Mouse (Mus musculus): Measurements from ENCODE around the gene Tox3.

Gene Tox3

DNA sequence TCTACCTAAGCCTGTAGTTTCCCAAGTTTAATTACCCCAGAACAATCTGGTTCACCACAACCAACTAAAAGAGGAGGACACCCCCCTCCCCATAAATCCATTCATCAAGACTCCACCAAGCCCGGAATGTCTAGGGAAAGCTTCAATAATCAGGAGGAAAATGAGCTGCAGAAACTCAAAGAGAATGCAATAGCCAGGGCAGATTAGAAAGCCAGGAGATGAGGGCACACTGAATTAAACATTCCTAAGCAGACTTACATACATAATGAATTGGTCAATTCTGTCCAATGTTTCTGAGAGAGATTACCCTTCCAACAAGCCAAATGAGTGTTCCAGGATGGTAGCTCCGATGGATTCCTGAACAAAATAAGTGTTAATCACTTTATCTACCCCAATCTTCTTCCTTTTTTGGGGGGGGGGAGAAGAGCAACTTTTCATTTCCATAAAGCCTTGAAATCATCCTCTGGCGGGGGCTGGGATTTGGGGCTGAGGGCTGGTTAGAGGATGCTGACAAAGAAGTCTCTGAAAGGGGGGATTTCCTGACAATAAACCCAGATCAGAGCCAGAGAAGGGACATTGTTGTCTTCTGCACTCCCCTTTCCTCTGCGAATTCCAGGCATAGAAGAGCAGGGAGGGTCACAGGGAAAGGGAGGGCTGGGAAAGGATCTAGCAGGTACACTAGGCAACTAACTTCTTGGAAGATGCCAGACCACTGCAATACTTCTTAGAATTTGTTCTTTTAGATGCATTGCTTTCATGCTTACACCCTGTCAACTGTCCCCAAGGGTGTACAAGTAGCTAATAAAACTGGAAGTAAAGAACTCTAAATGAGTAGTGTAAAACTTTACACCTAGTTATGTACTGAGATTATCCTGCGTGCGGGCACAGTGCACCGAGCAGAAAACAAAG lies 17.5 kb downstream of the Tox3 start:
- DNase-seq (ENCODE audit: low read depth, low spot score): no peak

DNA sequence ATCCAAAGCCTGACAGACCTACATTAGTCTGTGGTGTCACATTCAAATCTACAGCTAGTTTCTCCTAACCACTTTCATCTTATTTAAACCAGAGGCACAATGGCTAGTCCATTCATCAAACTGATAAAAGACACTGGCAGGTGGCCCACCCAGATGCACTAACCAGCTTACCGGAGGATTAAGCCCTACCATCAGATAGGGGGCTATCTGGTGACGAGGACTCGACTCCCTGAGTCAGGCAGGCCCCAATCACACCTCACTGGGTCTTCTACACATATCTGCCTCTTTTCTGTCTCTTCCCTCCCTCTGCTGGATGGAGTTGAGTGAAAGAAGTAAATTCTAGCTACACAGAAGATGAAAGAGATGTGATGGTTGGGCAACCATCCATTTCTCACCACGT lies 24.3 kb downstream of the Tox3 start:
- no peak for DNase-seq (ENCODE audit: low read depth, low spot score)

DNA sequence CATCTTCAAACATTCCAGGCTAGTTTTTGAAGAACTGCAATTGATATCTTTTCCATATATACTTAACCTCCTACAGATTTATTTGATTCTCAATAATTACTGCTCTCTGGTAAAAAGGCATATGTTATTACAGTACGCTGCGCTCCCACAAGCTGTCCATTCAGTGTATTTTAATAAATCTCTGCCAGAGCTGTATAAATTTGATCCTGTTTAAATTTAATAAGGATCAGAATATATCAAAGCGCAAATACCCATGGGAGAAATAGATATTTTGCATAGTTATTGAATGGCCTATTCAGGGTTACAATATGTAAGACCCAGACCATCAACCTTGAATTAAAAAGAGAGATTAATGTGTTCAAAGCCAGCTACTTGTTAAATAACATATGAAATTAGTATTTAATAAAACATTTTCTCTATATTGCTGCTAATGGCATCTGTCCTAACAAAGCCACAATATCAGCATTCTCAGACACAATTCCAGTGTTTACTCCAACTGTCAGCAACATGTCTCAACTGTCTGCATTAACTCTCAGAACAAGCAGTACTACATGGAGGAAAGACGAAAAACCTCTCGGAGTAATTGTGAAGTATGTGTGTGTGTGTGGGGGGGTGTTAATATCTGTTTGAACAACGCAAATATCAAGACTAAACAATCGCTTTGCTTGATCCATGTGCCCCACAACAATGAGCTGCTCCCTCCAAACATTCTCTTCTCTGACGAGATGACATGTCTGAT lies 25.3 kb downstream of the Tox3 start:
- no peak for DNase-seq (ENCODE audit: low read depth, low spot score)

DNA sequence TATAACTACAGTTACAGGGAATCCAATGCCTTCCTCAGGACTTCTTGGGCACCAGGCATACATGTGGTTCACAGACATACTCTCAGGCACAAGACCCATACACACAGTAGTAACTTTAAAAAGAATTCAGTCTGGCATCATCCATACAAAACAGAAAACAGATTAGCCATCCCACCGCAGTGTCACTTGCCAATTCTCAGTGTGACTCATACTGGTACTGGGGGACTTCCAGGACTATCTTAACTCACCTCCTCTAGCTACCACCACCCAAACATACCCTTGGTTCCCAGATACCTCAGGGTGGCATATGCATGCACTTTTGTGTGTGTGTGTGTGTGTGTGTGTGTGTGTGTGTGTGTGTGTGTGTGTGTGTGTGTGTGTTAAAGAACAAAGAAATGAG lies 26.9 kb downstream of the Tox3 start:
- DNase-seq (ENCODE audit: low read depth, low spot score): no peak

DNA sequence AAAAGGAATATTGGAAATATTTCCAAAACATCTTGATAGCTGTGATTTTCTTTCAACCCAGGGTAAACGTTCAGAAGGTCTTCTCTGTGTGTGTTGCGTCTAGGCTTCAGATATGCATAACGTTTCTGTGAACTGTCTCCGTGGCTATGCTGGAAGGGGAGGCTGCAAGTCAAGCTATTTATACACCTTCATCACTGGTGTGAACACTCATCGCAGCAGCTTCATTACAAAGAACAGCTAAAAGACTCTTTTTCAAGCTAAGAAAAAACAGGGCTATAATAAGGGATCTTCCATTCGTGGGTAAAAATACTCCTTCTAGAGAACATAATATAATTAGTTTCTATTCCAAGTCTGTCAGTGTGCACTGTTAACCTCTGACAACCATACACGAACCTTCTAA lies 33.8 kb downstream of the Tox3 start:
- DNase-seq (ENCODE audit: low read depth, low spot score): no peak

DNA sequence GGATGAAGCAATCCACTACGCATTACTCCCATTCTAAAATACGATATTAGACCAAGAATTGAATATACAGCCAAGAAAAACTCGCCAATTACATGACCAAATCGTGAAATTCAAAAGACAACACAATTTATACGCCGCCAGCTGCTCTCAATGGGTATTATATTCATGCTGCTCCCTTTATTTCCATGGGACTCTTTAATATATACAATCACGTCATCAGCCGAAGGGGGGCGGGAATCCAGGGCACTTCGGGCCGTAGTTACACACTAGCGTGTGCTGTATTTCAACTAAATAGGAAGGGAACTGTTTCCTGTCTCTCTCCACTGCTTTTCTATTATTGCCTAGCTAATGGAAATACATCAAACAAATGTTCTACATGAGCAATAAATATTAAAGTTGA lies 45.2 kb downstream of the Tox3 start:
- no peak for DNase-seq (ENCODE audit: low read depth, low spot score)

DNA sequence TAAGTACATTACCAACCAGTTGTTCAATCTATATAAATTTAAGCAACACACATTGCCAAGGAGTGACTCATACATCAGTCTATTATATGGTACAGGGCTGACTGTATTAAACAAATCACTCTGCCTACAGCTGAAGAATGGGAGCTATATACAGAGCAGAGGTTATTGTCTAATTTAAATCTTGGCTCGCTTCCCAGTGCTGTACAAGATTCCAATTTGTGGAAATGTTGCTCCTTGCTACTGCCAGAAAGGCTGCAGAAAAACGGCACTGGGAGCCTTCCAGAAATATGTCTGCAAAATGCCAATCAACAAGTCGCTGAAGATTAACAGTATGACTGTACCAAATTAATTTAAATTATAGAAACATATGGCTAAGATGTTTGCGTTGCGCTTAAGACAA lies 45.9 kb downstream of the Tox3 start:
- no peak for DNase-seq (ENCODE audit: low read depth, low spot score)

DNA sequence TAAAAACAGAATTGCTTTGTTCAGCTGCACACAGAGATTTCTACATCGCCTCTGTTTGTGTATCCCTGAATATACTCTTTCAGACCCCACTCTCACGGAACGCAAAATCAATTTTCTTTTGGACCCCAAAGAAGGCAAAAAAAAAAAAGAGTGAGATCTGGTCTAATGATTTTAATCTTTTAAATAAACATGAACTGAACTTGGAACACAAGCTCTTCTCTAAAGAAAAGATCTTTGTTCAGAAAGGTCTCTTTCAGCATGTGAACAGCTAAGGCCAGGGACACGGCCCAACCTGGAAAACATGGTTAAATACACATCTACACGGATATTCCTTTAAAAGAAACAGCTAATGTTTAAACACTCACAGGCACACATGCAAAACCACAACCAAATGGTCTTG lies 46.6 kb downstream of the Tox3 start:
- DNase-seq (ENCODE audit: low read depth, low spot score): no peak

DNA sequence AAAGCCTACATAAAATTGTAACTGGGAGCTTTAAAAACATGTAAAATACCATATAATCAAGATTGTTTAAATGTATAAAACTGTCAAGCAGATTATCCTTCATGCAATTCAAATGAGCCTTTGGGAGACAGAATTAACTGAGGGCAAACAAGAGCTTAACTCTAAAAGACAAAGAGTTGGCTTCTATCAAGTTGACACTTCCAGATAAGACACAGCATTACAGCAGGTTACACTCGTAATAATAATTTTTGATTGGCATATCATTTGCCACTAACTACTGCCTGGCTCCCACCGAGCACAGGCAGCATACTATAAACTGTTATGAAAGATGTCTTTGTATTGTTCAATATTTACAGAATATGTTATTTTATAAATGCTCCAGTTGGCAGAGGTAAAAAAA lies 47.2 kb downstream of the Tox3 start:
- no peak for DNase-seq (ENCODE audit: low read depth, low spot score)

DNA sequence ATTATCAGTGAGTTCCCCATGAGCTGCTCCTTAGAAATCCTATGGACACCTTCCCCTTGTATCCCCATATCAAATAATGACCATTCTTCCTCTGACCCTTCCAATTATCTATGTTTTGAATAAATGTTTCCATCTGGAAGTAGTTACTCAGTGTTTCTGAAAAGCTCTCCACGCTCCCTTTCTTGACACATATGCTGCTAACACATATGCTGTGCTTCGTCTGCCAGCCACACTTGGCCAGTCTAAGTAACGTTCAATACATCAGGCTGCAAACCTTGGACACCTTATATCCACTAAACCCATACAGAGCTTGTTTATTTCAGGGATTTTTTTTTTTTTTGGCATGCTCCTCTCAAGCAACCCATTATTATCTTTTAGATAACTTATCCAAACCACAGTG lies 54.1 kb downstream of the Tox3 start:
- DNase-seq (ENCODE audit: low read depth, low spot score): no peak

DNA sequence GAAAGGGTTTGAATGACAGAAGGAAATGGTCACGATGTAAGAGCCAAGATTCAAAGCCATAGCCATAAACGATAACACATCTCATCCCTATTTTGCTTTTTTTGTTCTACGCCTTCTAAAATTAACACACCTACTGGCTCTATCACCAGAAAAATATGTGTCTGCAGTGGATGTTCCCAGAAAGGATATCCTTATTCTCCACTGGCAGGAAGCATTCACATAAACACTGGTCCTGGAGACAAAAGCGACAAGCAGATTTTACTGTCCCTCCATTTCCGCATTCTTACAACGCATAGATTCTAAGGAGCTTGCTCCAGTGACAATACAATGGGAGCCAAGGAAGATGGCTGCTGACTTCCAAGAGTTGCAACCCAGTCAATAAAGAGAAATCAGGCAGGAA lies 57.3 kb downstream of the Tox3 start:
- DNase-seq (ENCODE audit: low read depth, low spot score): no peak

DNA sequence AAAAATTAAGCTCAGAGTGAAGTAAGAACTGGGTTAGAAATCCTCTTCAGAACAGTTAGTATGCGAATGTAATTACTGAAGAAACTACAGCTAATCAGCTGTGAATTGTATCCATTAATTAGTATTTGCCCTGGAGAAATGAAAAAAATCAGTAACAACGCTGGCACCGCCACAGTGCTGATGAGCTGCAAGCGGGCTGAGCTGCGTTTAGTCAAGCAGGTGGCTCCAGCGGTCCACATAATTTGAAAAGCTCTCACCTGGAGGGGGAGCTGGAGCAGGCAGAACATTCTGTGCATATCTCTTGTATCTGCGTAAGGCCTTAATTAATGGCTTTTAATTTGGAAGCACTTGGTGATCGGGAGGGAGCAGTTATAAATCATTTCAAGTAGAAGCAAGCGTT lies 71.4 kb downstream of the Tox3 start:
- DNase-seq (ENCODE audit: low read depth, low spot score): no peak

DNA sequence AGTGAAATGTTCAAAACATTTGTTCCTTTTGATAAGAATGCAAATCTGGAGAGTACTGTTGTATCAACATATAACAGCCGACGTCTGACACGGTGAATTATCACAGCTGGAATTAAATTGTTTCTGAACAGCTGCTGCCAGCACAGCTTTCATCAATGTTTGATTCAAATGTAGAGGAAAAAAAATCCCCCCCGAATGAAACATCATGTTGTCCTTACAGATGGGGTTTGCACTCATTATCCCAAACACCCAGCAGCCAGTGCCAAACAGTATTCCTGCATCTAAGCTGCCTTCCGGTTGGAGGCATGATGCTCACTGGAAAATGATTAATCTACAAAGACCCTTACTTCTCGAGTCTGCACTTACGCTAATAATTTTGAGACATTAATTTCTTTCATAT lies 75.0 kb downstream of the Tox3 start:
- DNase-seq (ENCODE audit: low read depth, low spot score): no peak

DNA sequence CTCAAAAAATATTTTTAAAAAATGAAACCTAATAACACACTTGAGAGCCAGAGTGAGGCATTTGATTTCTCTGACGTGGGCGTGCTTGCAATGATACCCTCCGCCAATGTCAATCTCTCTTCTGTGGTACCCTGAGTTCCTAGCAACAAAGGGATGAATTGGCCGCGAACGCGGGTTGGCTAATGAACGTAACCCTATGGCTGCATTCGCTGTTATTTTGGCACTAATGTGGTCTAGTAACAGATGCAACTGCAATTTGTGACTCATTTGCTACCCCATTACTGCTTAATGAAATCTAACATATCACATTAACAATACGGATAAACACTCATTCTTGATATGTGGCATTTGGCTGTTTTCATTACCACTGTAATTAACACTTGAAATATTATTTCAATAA lies 76.2 kb downstream of the Tox3 start:
- no peak for DNase-seq (ENCODE audit: low read depth, low spot score)

DNA sequence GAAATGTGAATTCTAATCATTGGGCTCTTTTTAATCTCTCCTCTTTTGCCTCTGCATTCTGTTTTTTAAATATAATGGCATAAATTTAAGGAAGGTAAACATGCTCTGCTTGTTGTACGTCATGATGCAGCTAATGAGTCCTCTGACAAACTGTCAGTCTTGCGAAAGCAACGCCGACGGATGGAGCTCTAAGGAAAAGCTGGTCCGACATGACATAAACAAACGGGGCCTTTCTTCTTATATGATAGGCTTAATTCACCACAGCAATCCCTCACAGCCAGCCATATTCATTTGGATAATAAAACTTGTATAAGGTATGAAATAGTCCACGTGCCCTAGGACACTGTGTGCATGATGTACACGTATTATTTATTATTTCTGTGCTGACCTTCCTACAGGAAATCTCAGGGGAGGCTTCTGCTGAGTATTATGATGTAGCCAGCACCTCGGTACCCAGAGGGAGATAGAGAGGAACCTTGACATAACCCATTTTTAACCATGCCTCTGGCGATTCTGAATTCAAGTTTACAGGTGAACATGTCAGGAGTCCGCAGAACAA lies 80.4 kb downstream of the Tox3 start:
- no peak for DNase-seq (ENCODE audit: low read depth, low spot score)

DNA sequence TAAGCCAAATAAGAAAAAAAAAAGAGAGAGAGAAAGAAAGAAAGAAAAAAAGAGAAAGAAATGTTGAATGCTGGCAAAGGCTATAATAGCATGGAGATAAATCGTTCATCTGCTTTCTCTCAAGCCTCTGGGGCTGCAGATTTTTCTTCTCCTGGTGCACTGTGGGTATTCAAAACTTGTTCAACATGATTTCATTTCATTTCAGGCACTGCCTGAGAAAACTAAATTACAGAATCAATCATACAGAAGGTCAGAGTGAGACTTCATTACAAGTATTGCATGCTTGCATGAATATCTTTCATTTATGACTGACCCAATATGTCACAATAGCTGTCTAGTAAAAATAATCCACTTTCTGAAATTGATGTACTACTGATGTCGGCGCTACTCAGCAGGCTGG lies 81.2 kb downstream of the Tox3 start:
- DNase-seq (ENCODE audit: low read depth, low spot score): no peak

DNA sequence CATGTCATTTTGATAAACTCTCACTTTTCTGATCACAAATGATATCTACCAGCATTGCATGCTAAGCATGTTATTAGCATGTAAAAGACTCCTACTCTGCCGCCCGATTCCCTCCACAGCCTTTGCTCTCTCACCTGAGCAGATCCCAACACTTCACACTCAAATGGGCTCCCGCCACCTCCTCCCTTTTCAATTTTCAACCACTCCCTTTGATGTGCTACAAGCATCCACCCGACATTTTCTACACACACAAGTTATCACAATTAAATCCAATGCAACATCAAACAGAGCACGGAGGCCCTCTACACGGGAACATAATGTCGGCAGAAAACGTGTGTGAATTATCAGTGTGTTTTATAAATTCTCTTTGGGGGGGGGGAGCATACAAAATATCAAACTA lies 81.9 kb downstream of the Tox3 start:
- no peak for DNase-seq (ENCODE audit: low read depth, low spot score)

DNA sequence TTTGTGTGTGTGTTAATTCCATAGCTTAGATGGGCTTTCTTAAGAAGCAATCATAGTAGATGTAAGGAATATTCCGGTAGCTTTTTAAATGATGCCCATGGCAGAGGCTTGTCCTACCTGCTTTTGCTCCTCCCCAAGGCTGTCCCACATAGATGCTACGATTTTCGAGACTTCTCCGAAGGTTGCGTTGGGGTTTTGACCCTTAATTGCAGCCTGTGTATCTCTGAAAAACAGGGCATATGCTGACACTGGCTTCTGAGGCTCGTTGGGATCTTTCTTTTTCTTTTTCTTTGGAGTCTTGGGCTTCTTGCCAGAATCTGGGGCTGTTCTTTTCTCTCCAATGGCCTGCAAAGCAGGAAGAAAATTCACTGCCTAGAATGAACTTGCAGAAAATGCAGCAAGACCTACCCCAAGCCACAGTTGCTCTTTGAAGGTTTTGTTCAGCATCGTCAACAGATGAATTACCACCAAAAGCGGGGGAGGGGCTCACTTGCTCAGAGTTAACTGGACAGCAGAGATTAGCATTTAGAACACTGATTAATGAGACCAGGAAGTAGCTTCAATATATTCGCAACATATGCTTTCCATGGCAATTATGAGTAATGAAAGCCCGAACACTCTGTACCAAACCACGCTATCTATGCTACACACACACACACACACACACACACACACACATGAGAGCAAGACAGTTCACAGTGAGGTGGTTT lies 93.8 kb downstream of the Tox3 start:
- DNase-seq (ENCODE audit: low read depth, low spot score): no peak

DNA sequence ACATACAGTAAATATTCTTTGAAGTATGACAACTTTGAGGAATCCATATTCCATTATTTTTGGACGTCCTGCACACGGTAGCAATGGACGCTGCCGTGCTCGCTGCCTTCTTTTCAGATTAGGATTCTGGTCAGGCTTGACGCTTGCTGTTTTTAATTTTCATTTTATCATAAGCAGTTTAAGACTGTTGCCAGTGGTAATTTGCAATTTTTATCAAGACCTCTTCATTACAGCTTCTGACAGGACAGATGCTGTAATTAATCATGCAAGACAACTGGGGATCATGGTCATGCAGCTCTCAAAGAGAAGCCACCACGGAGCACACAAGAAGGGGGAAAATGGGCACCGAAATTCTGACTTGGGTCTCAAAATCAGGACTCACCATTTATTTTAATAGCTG lies 101.8 kb downstream of the Tox3 start:
- no peak for DNase-seq (ENCODE audit: low read depth, low spot score)

DNA sequence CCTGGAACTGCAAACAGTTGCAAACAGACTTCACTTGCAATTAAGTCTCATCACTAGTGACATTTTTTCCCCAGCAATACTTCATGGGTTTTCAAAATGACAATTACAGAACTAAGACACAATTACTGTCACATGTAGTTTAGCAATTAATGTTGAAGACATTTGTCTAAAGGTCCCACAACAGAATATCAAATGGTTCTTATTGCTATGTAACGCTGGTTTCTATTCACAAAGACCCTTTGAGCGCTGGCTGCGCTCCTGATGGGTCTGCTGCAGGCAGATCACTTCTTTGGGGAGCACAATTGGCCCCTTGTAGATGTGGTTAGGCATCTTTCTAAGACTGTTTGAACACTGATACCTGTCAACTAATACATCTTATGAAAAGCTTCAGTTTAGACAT lies 102.3 kb downstream of the Tox3 start:
- DNase-seq (ENCODE audit: low read depth, low spot score): no peak

DNA sequence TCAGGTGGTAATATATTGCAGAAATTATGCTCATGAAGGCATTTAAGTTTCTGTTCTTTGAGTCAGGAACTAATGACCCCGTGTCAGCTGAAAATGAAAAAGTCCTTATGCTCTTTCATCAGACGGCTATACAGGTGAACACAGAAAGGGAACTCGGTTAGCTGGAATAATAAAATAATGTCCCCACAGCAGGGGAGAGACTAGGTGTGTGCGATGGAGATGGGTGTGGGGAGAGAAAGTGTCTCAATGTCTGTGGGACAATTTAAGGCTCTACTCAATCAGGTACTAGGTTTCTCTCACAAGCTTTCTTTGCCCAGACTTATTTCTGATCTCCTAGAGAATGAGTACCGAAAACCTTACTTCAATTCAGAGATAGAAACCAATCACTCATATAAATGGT lies 103.0 kb downstream of the Tox3 start:
- no peak for DNase-seq (ENCODE audit: low read depth, low spot score)

DNA sequence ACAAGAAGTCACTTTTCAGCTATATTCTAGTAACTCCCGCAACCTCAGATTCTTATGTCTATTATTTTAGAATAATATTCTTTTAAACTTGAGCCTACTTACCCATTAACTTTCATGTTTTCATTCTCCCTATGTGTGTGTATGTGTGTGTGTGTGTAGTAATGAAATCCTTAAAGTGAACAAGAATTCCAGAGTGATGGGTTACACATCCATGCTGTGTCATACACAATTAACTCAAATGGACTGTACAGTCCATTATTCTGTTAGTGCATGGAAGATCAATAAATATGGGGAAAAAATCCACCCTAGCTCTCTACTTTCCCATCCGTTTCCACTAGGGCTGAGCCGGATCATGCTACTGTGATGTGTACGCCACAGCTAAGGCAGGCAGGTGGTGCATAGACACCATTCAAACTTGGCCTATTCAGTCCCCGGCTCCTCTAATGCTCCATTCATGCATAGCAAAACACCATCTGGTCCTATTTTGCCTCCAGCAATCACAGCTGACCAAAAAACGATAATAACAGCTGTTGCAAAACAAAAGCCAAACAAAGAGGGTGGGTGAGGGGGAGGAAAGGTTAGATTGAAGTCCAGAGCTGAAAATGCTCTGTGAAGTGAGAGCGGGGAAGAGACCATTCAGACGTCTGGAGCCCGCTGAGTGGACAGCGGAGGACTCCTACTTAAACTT lies 103.5 kb downstream of the Tox3 start:
- peak; percentile 33 for DNase-seq (ENCODE audit: low read depth, low spot score)
